Mouse (Mus musculus) cerebellum, postnatal 36 days (tissue): ENCODE data around the gene Gm21783.
"Not testable (repeated sequence)": the region's sequence is repeated elsewhere in the genome, so short reads cannot be mapped to it uniquely, and the experiment has no call there.

Experiments used
- DNase-seq, 2 experiments: peaks; one replicate each; pipeline ENCODE4 v3.0.0; 2021 to 2022; ENCODE audit warnings: mixed read lengths in 2 of 2

The Gm21783 gene

DNA sequence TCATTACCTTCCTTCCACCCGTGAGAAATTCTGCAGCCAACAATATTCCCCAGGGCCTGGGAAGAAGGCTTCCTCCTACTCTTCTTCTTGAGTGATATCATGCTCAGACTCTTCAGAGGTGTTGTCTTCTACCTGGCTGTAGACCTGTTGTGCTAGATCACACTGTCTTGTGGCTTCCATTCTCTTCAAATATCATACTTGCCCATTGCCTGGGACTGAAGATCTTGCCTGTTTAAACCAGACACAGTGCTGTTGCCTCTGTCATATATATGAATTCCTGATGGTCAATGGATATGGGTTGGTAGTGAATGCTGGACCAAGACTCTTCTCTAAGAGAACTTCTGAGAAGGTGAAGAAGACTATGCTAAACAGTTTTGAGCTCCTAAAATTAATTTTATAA, at the start of gene Gm21783:
TSS of gene Gm21783 (minus strand) at position 101 of the 400 bp plus-strand sequence.
- DNase-seq = not testable (repeated sequence)
